In genomic region chr8:10912436-10912835, GRCm38 (mm10) we compare ENCODE assay signal across 22 mouse cellular contexts.
A peak's percentile ranks its signal among the peaks of the same experiment; 100 is the strongest.
DNase-seq lines count a peak whose midpoint lies in the region; ATAC-seq and TF ChIP-seq lines count a peak whose summit lies in the region.
"Had no signal": no experiment of that assay in that cellular context is flagged by ENCODE, and none has a peak within 500 bp of the region (broad histone marks: within the 10 kb centered on the region; RNA-seq: fewer than 3 reads in every experiment).

No protein-coding gene starts in this region.

- no peak overlapping the region for H3K27ac ChIP-seq in hindbrain, embryonic 16.5 days (ENCODE audit: low read depth, low read length)
- no peak overlapping the region for H3K27ac ChIP-seq in hindbrain, embryonic 13.5 days
- H3K27ac ChIP-seq in lung, postnatal 0 days (ENCODE audit: low read length), result no peak overlapping the region
- H3K27ac ChIP-seq: embryonic facial prominence, embryonic 15.5 days; heart, adult 2 months; hindbrain, embryonic 12.5 days; left cerebral cortex, adult 2 months; neural tube, embryonic 15.5 days had no signal

- peak; percentile 27; the same call in 1 of the 2 replicates for ATAC-seq in hindbrain, embryonic 16.5 days
- ATAC-seq in hindbrain, embryonic 13.5 days (ENCODE audit: low FRiP score), result no peak
- ATAC-seq in lung, postnatal 0 days, result no peak
- ATAC-seq in inflammation-experienced regulatory T-cells, adult 6 months, result no peak
- ATAC-seq: forebrain, embryonic 16.5 days had no signal

- H3K4me1 ChIP-seq in hindbrain, embryonic 16.5 days (ENCODE audit: control insufficient read depth, insufficient read depth, low read depth, low read length), result no peaks in the 10 kb centered on the region
- no peaks in the 10 kb centered on the region for H3K4me1 ChIP-seq in hindbrain, embryonic 13.5 days (replicated peaks)
- H3K4me1 ChIP-seq in lung, postnatal 0 days (ENCODE audit: insufficient read depth, low read depth, low read length), result peaks cover 6% of the 10 kb centered on the region; the same call in 1 of the 2 replicates
- H3K4me1 ChIP-seq: neural tube, embryonic 15.5 days had no signal

- H3K9ac ChIP-seq in hindbrain, embryonic 16.5 days (ENCODE audit: low read depth, low read length), result no peak overlapping the region
- no peak overlapping the region for H3K9ac ChIP-seq in hindbrain, embryonic 13.5 days
- no peak overlapping the region for H3K9ac ChIP-seq in lung, postnatal 0 days (replicated peaks; ENCODE audit: low read depth)
- H3K9ac ChIP-seq: embryonic facial prominence, embryonic 15.5 days; hindbrain, embryonic 12.5 days; neural tube, embryonic 15.5 days had no signal

- no peak overlapping the region for H3K4me2 ChIP-seq in hindbrain, embryonic 16.5 days (ENCODE audit: low read length)
- H3K4me2 ChIP-seq in hindbrain, embryonic 13.5 days, result no peak overlapping the region
- H3K4me2 ChIP-seq in lung, postnatal 0 days (replicated peaks; ENCODE audit: low read depth, low read length), result no peak overlapping the region
- H3K4me2 ChIP-seq: embryonic facial prominence, embryonic 15.5 days; hindbrain, embryonic 12.5 days; liver, embryonic 11.5 days; neural tube, embryonic 15.5 days had no signal

- TF ChIP-seq EP300 in lung, postnatal 0 days (IDR thresholded peaks at IDR 0.05), result no peak

- 61% methylated on average over 2 of the region's 2 CpGs for WGBS in hindbrain, embryonic 16.5 days
- WGBS in hindbrain, embryonic 13.5 days, result 86% methylated on average over 2 of the region's 2 CpGs
- WGBS in lung, postnatal 0 days, result 63% methylated on average over 2 of the region's 2 CpGs

- no peaks in the 10 kb centered on the region; the same call in 1 of the 2 replicates for H3K27me3 ChIP-seq in hindbrain, embryonic 16.5 days (replicated peaks; ENCODE audit: control insufficient read depth, insufficient read depth, low read length)
- H3K27me3 ChIP-seq in hindbrain, embryonic 13.5 days, result peaks cover 20% of the 10 kb centered on the region
- H3K27me3 ChIP-seq in lung, postnatal 0 days (replicated peaks; ENCODE audit: insufficient read depth, low read length), result 0 out of 2 replicates have a peak, but pooled peaks cover 2% of the 10 kb centered on the region
- H3K27me3 ChIP-seq: hindbrain, embryonic 12.5 days had no signal

- no peak overlapping the region for H3K4me3 ChIP-seq in hindbrain, embryonic 16.5 days (ENCODE audit: low read length)
- H3K4me3 ChIP-seq in hindbrain, embryonic 13.5 days, result no peak overlapping the region
- H3K4me3 ChIP-seq in lung, postnatal 0 days (ENCODE audit: low read depth, low read length), result no peak overlapping the region
- H3K4me3 ChIP-seq: embryonic facial prominence, embryonic 15.5 days; heart, adult 2 months; hindbrain, embryonic 12.5 days; left cerebral cortex, adult 2 months; neural tube, embryonic 15.5 days had no signal

- DNase-seq in adrenal gland, postnatal 10 days, result peak; percentile 64
- DNase-seq in adrenal gland, postnatal 4 days (ENCODE audit: low spot score in 2 of 2), result no peak
- DNase-seq in lung, postnatal 10 days, result peak; percentile 18
- no peak for DNase-seq in lung, postnatal 0 days (ENCODE audit: low spot score)
- DNase-seq in retina, embryonic 14.5 days (ENCODE audit: low spot score), result peak; percentile 75
- DNase-seq: cerebellum, adult 18-20 months; cerebellum, postnatal 36 days; gastrocnemius, postnatal 25 days; heart, adult 2 months; kidney, adult 2 months; kidney, postnatal 10 days; lung, adult 18-20 months; lung, postnatal 4 days had no signal

- no peak for TF ChIP-seq CTCF in lung, postnatal 0 days (IDR thresholded peaks at IDR 0.05)

- H3K9me3 ChIP-seq in hindbrain, embryonic 16.5 days (ENCODE audit: control insufficient read depth, low read length), result no peaks in the 10 kb centered on the region
- no peaks in the 10 kb centered on the region for H3K9me3 ChIP-seq in hindbrain, embryonic 13.5 days
- H3K9me3 ChIP-seq in lung, postnatal 0 days (ENCODE audit: low read length), result no peaks in the 10 kb centered on the region
- H3K9me3 ChIP-seq: embryonic facial prominence, embryonic 15.5 days; hindbrain, embryonic 12.5 days; neural tube, embryonic 15.5 days had no signal

- H3K36me3 ChIP-seq in hindbrain, embryonic 16.5 days (ENCODE audit: control insufficient read depth, insufficient read depth, low read length), result no peaks in the 10 kb centered on the region
- H3K36me3 ChIP-seq in hindbrain, embryonic 13.5 days, result no peaks in the 10 kb centered on the region
- H3K36me3 ChIP-seq in lung, postnatal 0 days (ENCODE audit: insufficient read depth, low read length), result no peaks in the 10 kb centered on the region
- H3K36me3 ChIP-seq: embryonic facial prominence, embryonic 15.5 days; hindbrain, embryonic 12.5 days; neural tube, embryonic 15.5 days had no signal

Comparison
In these comparisons a context has a peak if more than half of its experiments do, and no peak if none do; other contexts are left out.
1. DNase-seq: peak in adrenal gland, postnatal 10 days (single experiment), lung, postnatal 10 days (single experiment) and retina, embryonic 14.5 days (single experiment); none in adrenal gland, postnatal 4 days (0 of 2) and lung, postnatal 0 days (single experiment).